Mouse (Mus musculus) liver, embryonic 14.5 days (tissue): ENCODE data around the gene Sgca.

Source experiments
- CTCF ChIP-seq: IDR thresholded peaks from 2 replicates; pipeline ENCODE4 v1.5.1; 2016; ENCODE audit warnings: antibody characterized with exemption, low read depth, control low read depth
- EP300 ChIP-seq: IDR thresholded peaks from 2 replicates; pipeline ENCODE4 v1.6.1; 2016; ENCODE audit warnings: antibody characterized with exemption, low read depth

DNA sequence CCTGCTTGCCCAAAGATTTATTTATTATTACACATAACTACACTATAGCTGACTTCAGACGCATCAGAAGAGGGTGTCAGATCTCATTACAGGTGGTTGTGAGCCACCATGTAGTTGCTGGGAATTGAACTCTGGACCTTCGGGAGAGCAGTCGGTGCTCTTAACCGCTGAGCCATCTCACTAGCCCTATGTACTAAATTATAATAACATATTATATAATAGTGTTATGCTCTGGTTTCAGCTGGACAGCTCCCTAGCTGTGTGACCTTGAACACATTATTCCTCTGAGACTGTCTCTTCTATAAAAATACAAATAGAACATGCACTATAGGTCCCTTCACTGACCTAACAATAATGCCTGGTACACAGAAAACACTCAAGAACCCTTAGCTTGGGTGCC lies 51.1 kb downstream of the Sgca start:
- TF ChIP-seq CTCF (no peak), EP300 (no peak)
